9 mouse cellular contexts compared by ENCODE assay signal in genomic region chr15:80024331-80025313, GRCm38 (mm10). TPM values are rescaled to one million over a fixed set of nuclear protein-coding genes. Genes with fewer than 3 reads are reported as not detected.
DNase-seq lines count a peak whose midpoint lies in the region; ATAC-seq and TF ChIP-seq lines count a peak whose summit lies in the region.
"Had no signal": no experiment of that assay in that cellular context is flagged by ENCODE, and none has a peak within 500 bp of the region (broad histone marks: within the 10 kb centered on the region; RNA-seq: fewer than 3 reads in every experiment).

No protein-coding gene starts in this region.

- H3K4me2 ChIP-seq in liver, embryonic 12.5 days: no peak overlapping the region
- peak overlapping the region; percentile 36 for H3K4me2 ChIP-seq in heart, embryonic 12.5 days
- H3K4me2 ChIP-seq in midbrain, embryonic 16.5 days (ENCODE audit: low read length): no peak overlapping the region
- H3K4me2 ChIP-seq: embryonic facial prominence, embryonic 12.5 days had no signal

- whole genome bisulfite sequencing in liver, embryonic 12.5 days (ENCODE audit: insufficient replicate concordance): 28% methylated on average over 11 of the region's 11 CpGs
- WGBS in bone marrow, adult 2 months: 45% methylated on average over 11 of the region's 11 CpGs
- 25% methylated on average over 11 of the region's 11 CpGs for WGBS in heart, embryonic 12.5 days
- WGBS in midbrain, embryonic 16.5 days: 36% methylated on average over 11 of the region's 11 CpGs

- DNase-seq in liver: no peak
- DNase-seq in urinary bladder, postnatal 25 days (ENCODE audit: low spot score): no peak
- no peak for DNase-seq in layer of hippocampus, adult 9-11 months
- no peak for DNase-seq in urinary bladder, postnatal 36 days (ENCODE audit: low spot score in 2 of 2)

- H3K27ac ChIP-seq in liver, embryonic 12.5 days: no peak overlapping the region
- no peak overlapping the region for H3K27ac ChIP-seq in bone marrow, adult 2 months (ENCODE audit: control insufficient read depth, insufficient read depth, low read depth, low read length, poor library complexity)
- H3K27ac ChIP-seq in heart, embryonic 12.5 days (ENCODE audit: poor library complexity, severe bottlenecking): peak overlapping the region; percentile 82
- 0 out of 2 replicates have a peak overlapping the region, but pooled peaks have one; percentile 23 for H3K27ac ChIP-seq in midbrain, embryonic 16.5 days (ENCODE audit: low read length)
- H3K27ac ChIP-seq: embryonic facial prominence, embryonic 12.5 days had no signal

- peaks cover 7% of the 10 kb centered on the region; the same call in 1 of the 2 replicates for H3K4me1 ChIP-seq in liver, embryonic 12.5 days
- H3K4me1 ChIP-seq in bone marrow, adult 2 months (ENCODE audit: control insufficient read depth, insufficient read depth, low read length): no peaks in the 10 kb centered on the region
- H3K4me1 ChIP-seq in heart, embryonic 12.5 days (replicated peaks): peaks cover 44% of the 10 kb centered on the region
- H3K4me1 ChIP-seq in midbrain, embryonic 16.5 days (ENCODE audit: control insufficient read depth, insufficient read depth, low read length): peaks cover 13% of the 10 kb centered on the region

- TF ChIP-seq CTCF in bone marrow, adult 2 months (IDR thresholded peaks at IDR 0.05; ENCODE audit: control insufficient read depth, insufficient read depth, low read length): no peak

- TF ChIP-seq POLR2A in bone marrow, adult 2 months (IDR thresholded peaks at IDR 0.05; ENCODE audit: borderline replicate concordance, control insufficient read depth, low read depth, low read length): peak; percentile 14; the same call in 1 of the 2 replicates

- no peaks in the 10 kb centered on the region for H3K36me3 ChIP-seq in liver, embryonic 12.5 days
- no peaks in the 10 kb centered on the region for H3K36me3 ChIP-seq in heart, embryonic 12.5 days
- H3K36me3 ChIP-seq in midbrain, embryonic 16.5 days (ENCODE audit: control insufficient read depth, insufficient read depth, low read length): no peaks in the 10 kb centered on the region
- H3K36me3 ChIP-seq: embryonic facial prominence, embryonic 12.5 days had no signal

- H3K4me3 ChIP-seq in liver, embryonic 12.5 days: no peak overlapping the region
- no peak overlapping the region for H3K4me3 ChIP-seq in bone marrow, adult 2 months (replicated peaks; ENCODE audit: control insufficient read depth, low read depth, low read length)
- H3K4me3 ChIP-seq in heart, embryonic 12.5 days: no peak overlapping the region
- no peak overlapping the region for H3K4me3 ChIP-seq in midbrain, embryonic 16.5 days (ENCODE audit: low read depth, low read length)
- H3K4me3 ChIP-seq: embryonic facial prominence, embryonic 12.5 days had no signal

- H3K9me3 ChIP-seq in liver, embryonic 12.5 days (replicated peaks): no peaks in the 10 kb centered on the region
- H3K9me3 ChIP-seq in heart, embryonic 12.5 days (replicated peaks): no peaks in the 10 kb centered on the region
- H3K9me3 ChIP-seq in midbrain, embryonic 16.5 days (replicated peaks; ENCODE audit: control insufficient read depth, low read length, poor library complexity, severe bottlenecking): no peaks in the 10 kb centered on the region
- H3K9me3 ChIP-seq: embryonic facial prominence, embryonic 12.5 days had no signal

- peaks cover 18% of the 10 kb centered on the region; the same call in 1 of the 2 replicates for H3K27me3 ChIP-seq in liver, embryonic 12.5 days (replicated peaks)
- H3K27me3 ChIP-seq in heart, embryonic 12.5 days (replicated peaks): no peaks in the 10 kb centered on the region
- no peaks in the 10 kb centered on the region for H3K27me3 ChIP-seq in midbrain, embryonic 16.5 days (ENCODE audit: control insufficient read depth, insufficient read depth, low read depth, low read length)
- H3K27me3 ChIP-seq: embryonic facial prominence, embryonic 12.5 days had no signal

- ATAC-seq in liver, embryonic 12.5 days: 0 out of 2 replicates have a peak, but pooled peaks have one; percentile 13
- peak; percentile 73 for ATAC-seq in heart, embryonic 12.5 days (ENCODE audit: insufficient number of reproducible peaks, low FRiP score)
- ATAC-seq in midbrain, embryonic 16.5 days: peak; percentile 32; the same call in 1 of the 2 replicates

- no peak overlapping the region for H3K9ac ChIP-seq in liver, embryonic 12.5 days
- H3K9ac ChIP-seq in heart, embryonic 12.5 days: 0 out of 2 replicates have a peak overlapping the region, but pooled peaks have one; percentile 53
- peak overlapping the region; percentile 21; the same call in 1 of the 2 replicates for H3K9ac ChIP-seq in midbrain, embryonic 16.5 days (ENCODE audit: low read depth, low read length)
- H3K9ac ChIP-seq: embryonic facial prominence, embryonic 12.5 days had no signal

RNA-seq across cellular contexts. Expression of gene Pdgfb, which starts 9.8 kb away (rescaled TPM):
- polyA plus RNA-seq in liver, embryonic 12.5 days (2016; fragmentation: Nextera tagmentation; extraction: Ambion mirVana): 1.6 and 2.2 TPM in 2 replicates
- polyA plus RNA-seq in bone marrow, adult 2 months (2011; ENCODE audit: insufficient read depth, insufficient read length, low replicate concordance, missing spikeins): 4.1 and 7.8 TPM in 2 replicates
- 1.7 and 2.3 TPM in 2 replicates for polyA plus RNA-seq in heart, embryonic 12.5 days (2016; fragmentation: Nextera tagmentation; extraction: Ambion mirVana)
- polyA plus RNA-seq in midbrain, embryonic 16.5 days (2015; fragmentation: Nextera tagmentation; extraction: Ambion mirVana): 4.3 and 6.8 TPM in 2 replicates

RNA-seq across cellular contexts. Expression of gene Cbx7, which starts 53.7 kb away (rescaled TPM):
- 1.8 and 2.0 TPM in 2 replicates for polyA plus RNA-seq in liver, embryonic 12.5 days (2016; fragmentation: Nextera tagmentation; extraction: Ambion mirVana)
- polyA plus RNA-seq in bone marrow, adult 2 months (2011; ENCODE audit: insufficient read depth, insufficient read length, low replicate concordance, missing spikeins): 16.8 and 22.5 TPM in 2 replicates
- polyA plus RNA-seq in heart, embryonic 12.5 days (2016; fragmentation: Nextera tagmentation; extraction: Ambion mirVana): 1.4 and 1.7 TPM in 2 replicates
- polyA plus RNA-seq in midbrain, embryonic 16.5 days (2015; fragmentation: Nextera tagmentation; extraction: Ambion mirVana): 4.8 and 5.0 TPM in 2 replicates

Comparison
In these comparisons a context has a peak if more than half of its experiments do, and no peak if none do; other contexts are left out.
1. ATAC-seq: peak in every context shown above with its lines; median percentile 73 in heart, embryonic 12.5 days; 32 in midbrain, embryonic 16.5 days; 13 in liver, embryonic 12.5 days.
2. H3K27ac ChIP-seq: peak in heart, embryonic 12.5 days (single experiment) and midbrain, embryonic 16.5 days (single experiment); none in liver, embryonic 12.5 days (single experiment) and bone marrow, adult 2 months (single experiment).